Mouse (Mus musculus) CD8-positive naive resting alpha-beta T cell, adult 57 days (primary cell): ENCODE measurements around the gene Ppp3ca. TPM values are rescaled to one million over a fixed set of nuclear protein-coding genes. Genes with fewer than 3 reads are reported as not detected.

Experiments
- total RNA-seq: library from RNA; stranded (reverse); gene quantifications from one replicate; pipeline ENCODE4 v1.2.4, GENCODE M21; 2023

The Ppp3ca gene
- total RNA-seq = 71.9 TPM

DNA sequence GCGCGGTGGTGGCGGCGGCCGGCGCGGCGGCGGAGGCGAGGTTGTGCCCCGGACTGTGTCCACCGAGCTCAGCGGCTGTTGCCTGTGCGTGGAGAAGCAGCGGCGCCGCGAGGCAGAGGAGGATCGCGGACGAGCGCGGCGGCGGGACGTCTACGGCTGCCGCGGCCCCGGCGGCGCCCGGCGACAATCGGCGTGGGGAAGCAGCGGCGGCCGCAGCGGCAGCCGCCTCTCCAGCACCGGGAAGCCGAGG lies at the start of gene Ppp3ca:
Gene Ppp3ca (plus strand): TSS at position 15 of the 250 bp plus-strand sequence.

